Mouse (Mus musculus) ovary, postnatal 10 days (tissue): ENCODE data around the gene Scrt2.

Source experiments
- DNase-seq: peaks from one replicate; pipeline ENCODE4 v3.0.0; 2022; ENCODE audit warnings: low spot score

Gene Scrt2

GRCm38 (mm10) chr2:152143279-152144157, 62.2 kb downstream of the Scrt2 start, which contains the start of gene Tcf15:
TSS of gene Tcf15 (plus strand) at chr2:152143561.
- DNase-seq: no peak

- no peak for DNase-seq
These were observed 62.8 kb downstream of the Scrt2 start for GRCm38 (mm10) chr2:152144158-152144450.

GRCm38 (mm10) chr2:152144501-152144900, 63.2 kb downstream of the Scrt2 start:
- no peak for DNase-seq
